Mouse (Mus musculus): ENCODE results near the gene Hist1h4j. TPM values are rescaled to one million over a fixed set of nuclear protein-coding genes. Genes with fewer than 3 reads are reported as not detected.

Hist1h4j gene
- polyA plus RNA-seq, 2 experiments from 2014 or later: not detected

- no peak for ATAC-seq
These were observed 6.8 kb upstream of the Hist1h4j start for GRCm38 (mm10) chr13:21727948-21728572.

- ATAC-seq: no peak
These were observed 5.3 kb upstream of the Hist1h4j start for GRCm38 (mm10) chr13:21729544-21729943.

GRCm38 (mm10) chr13:21733466-21733865 lies 1.4 kb upstream of the Hist1h4j start:
- ATAC-seq: no peak

- peak; percentile 56 for ATAC-seq
These were observed 606 bp upstream of the Hist1h4j start for GRCm38 (mm10) chr13:21734010-21734905.

- no peak for ATAC-seq
These were observed 10.1 kb downstream of the Hist1h4j start for GRCm38 (mm10) chr13:21745006-21745405.

GRCm38 (mm10) chr13:21749387-21750158 lies 14.7 kb downstream of the Hist1h4j start:
- ATAC-seq: no peak

GRCm38 (mm10) chr13:21750159-21751017 lies 15.5 kb downstream of the Hist1h4j start, which contains the start of gene Hist1h4k:
Gene Hist1h4k (minus strand): TSS chr13:21750505.
- ATAC-seq: peak; percentile 52

GRCm38 (mm10) chr13:21751417-21751816 lies 16.6 kb downstream of the Hist1h4j start:
- ATAC-seq: no peak

GRCm38 (mm10) chr13:21751827-21752226 lies 17.0 kb downstream of the Hist1h4j start:
- no peak for ATAC-seq

- no peak for ATAC-seq
These were observed 17.5 kb downstream of the Hist1h4j start for GRCm38 (mm10) chr13:21752356-21752755.

GRCm38 (mm10) chr13:21753051-21753523 lies 18.2 kb downstream of the Hist1h4j start:
- ATAC-seq: no peak

GRCm38 (mm10) chr13:21753524-21754285 lies 18.8 kb downstream of the Hist1h4j start, which contains the start of the genes Hist1h2ak and Hist1h2bn:
Gene Hist1h2ak (minus strand): TSS chr13:21753827.
Gene Hist1h2bn (plus strand): TSS chr13:21754123.
- ATAC-seq: peak; percentile 90

- ATAC-seq: peak; percentile 1
These were observed 19.6 kb downstream of the Hist1h4j start for GRCm38 (mm10) chr13:21754294-21755001.

- no peak for ATAC-seq
These were observed 20.8 kb downstream of the Hist1h4j start for GRCm38 (mm10) chr13:21755707-21756106.

GRCm38 (mm10) chr13:21778814-21779766 lies 44.2 kb downstream of the Hist1h4j start:
- peak; percentile 87 for ATAC-seq

GRCm38 (mm10) chr13:21779767-21780731 lies 45.2 kb downstream of the Hist1h4j start, which contains the start of gene Hist1h1b:
Gene Hist1h1b (minus strand): TSS chr13:21780625.
- ATAC-seq: peak; percentile 6

- no peak for ATAC-seq
These were observed 46.2 kb downstream of the Hist1h4j start for GRCm38 (mm10) chr13:21781021-21781555.
